Mouse (Mus musculus): Measurements from ENCODE around the gene Oas1c.

Gene Oas1c

DNA sequence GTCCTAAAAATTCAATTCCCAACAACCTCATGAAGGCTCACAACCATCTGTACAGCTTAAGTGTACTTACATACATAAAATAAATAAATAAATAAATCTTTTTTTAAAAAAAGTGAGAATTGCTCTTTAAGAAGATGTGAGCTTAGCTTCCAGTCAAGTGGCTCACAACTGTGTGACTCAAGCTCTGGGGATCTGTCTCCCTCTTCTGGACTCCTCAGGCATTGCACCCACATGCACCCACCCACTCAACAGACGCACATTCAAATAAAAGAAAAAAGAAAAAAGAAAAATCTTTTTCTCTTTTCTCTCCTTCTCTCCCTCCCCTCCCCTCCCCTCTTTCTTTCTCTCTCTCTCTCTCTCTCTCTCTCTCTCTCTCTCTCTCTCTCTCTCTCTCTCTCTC is 30.7 kb downstream of the Oas1c start:
- no peak for DNase-seq (ENCODE audit: low spot score)

- no peak for DNase-seq (ENCODE audit: low spot score)
Observed at GRCm38 (mm10) chr5:120779922-120780321, 32.4 kb downstream of the Oas1c start.

GRCm38 (mm10) chr5:120778941-120779340 is 33.4 kb downstream of the Oas1c start:
- no peak for DNase-seq (ENCODE audit: low spot score)

DNA sequence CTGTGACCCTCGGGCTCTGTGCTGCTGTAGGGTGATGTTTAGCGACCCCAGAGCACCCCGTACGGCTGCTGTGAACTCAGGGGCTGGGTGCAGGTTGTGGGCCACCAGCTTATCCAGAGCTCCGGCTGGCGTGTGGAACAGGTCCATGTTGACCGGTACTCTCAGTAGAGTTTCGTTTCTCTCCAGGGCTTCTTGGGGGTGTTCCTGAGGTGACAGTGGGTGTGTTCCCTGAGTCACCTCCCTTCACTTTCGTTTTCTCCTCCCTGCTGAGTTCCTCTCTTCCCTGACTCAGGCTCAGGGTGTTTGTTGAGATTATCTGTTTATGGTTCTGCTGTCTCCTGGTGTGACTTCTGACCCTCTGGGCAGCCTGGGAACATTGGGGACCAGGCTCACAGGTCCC is 34.8 kb downstream of the Oas1c start, which contains the start of gene Oas3:
Oas3 (minus strand) TSS at position 184 of the 400 bp plus-strand sequence.
- no peak for DNase-seq (ENCODE audit: low spot score)

GRCm38 (mm10) chr5:120776801-120777200 is 35.5 kb downstream of the Oas1c start:
- no peak for DNase-seq (ENCODE audit: low spot score)

- DNase-seq (ENCODE audit: low spot score), result no peak
Observed at GRCm38 (mm10) chr5:120775287-120775985, 36.9 kb downstream of the Oas1c start.

GRCm38 (mm10) chr5:120769396-120769795 is 42.9 kb downstream of the Oas1c start:
- no peak for DNase-seq (ENCODE audit: low spot score)

GRCm38 (mm10) chr5:120765010-120765409 is 47.3 kb downstream of the Oas1c start:
- DNase-seq (ENCODE audit: low spot score), result no peak

DNA sequence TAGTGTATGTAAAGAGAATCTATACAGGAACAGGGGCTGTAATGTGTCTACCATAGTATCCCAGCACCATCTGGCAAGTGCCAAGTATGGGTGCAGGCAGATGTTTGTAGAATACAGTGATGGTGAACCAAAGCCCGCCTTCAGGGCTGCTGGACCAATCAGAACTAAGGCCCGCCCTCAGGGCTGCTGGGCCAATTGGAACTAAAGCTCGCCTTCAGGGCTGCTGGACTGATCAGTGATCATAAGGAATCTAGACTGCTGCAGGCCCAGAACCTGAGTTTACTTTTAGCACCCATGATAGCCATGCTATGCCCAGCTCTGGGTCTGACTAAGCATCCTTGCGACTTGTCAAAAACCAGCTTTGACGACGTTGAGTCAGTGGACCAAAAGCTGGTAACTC is 50.4 kb downstream of the Oas1c start:
- DNase-seq (ENCODE audit: low spot score), result no peak

GRCm38 (mm10) chr5:120754215-120754614 is 58.1 kb downstream of the Oas1c start:
- no peak for DNase-seq (ENCODE audit: low spot score)

DNA sequence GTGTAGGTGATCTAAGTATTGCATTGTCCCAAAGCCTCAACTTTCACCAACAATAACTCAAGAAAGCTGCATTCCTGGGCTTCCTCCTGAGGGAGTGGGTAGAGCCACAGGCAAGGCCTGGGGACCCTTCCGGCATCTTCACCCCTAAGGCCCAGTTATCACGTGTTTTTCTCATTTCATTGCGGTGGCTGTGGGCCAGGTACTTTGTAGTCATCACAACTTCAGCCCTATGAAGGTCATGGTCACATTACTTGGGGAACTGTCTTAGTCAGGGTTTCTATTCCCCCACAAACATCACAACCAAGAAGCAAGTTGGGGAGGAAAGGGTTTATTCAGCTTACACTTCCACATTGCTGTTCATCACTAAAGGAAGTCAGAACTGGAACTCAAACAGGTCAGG is 59.5 kb downstream of the Oas1c start:
- no peak for DNase-seq (ENCODE audit: low spot score)

DNA sequence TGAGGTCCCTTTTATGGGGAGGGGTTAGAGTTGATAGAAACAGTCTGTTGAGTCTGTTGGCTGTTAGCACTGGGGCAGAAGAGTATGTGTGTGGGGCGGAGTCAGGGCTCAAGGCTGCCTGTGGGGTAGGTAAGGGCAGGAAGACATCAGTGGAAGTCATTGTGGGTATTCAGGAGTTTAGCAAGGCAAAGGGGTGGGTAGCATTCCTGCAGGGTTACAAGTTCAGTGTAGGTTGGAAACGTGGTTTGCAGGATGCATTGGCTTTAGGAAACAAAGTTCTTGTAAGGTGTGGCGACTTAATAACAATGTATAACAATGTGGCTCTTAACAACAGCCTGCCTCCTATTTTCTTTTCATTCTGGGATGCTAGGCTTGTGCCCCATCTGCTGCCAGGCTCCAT is 61.1 kb downstream of the Oas1c start:
- no peak for DNase-seq (ENCODE audit: low spot score)
